Mouse (Mus musculus) lung, postnatal 0 days (tissue): ENCODE data around the gene Caly. TPM values are rescaled to one million over a fixed set of nuclear protein-coding genes. Genes with fewer than 3 reads are reported as not detected.
A peak's percentile ranks its signal among the peaks of the same experiment; 100 is the strongest.

Experiments
- ATAC-seq: fragments of 200-750 bp; cut with Nextera tagmentation; 2 replicates; pipeline ENCODE4 v1.8.0; 2017; ENCODE audit warnings: moderate library complexity
- DNase-seq: peaks from one replicate; pipeline ENCODE4 v3.0.0-alpha.2; 2016; ENCODE audit warnings: low spot score
- H3K27ac ChIP-seq: fragments of 300-500 bp; sonication (generic); 2 replicates; pipeline ENCODE4 v1.5.1; 2014; ENCODE audit warnings: antibody characterized with exemption, mild to moderate bottlenecking, low read length, mixed read lengths
- H3K27me3 ChIP-seq: fragments of 300-500 bp; sonication (generic); replicated peaks from 2 replicates; pipeline ENCODE4 v1.6.1; 2014; ENCODE audit warnings: low read length, mixed read lengths; ENCODE audit not compliant: insufficient read depth
- H3K36me3 ChIP-seq: fragments of 300-500 bp; sonication (generic); 2 replicates; pipeline ENCODE4 v1.6.1; 2014; ENCODE audit warnings: low read length, mixed read lengths; ENCODE audit not compliant: insufficient read depth
- H3K4me1 ChIP-seq: fragments of 300-500 bp; sonication (generic); 2 replicates; pipeline ENCODE4 v1.6.1; 2014; ENCODE audit warnings: antibody characterized with exemption, low read depth, low read length, mixed read lengths; ENCODE audit not compliant: insufficient read depth
- H3K4me2 ChIP-seq: fragments of 300-500 bp; sonication (generic); replicated peaks from 2 replicates; pipeline ENCODE4 v1.6.1; 2014; ENCODE audit warnings: low read depth, mild to moderate bottlenecking, low read length, moderate library complexity, mixed read lengths
- H3K4me3 ChIP-seq: fragments of 300-500 bp; sonication (generic); 2 replicates; pipeline ENCODE4 v1.5.1; 2014; ENCODE audit warnings: low read depth, low read length
- H3K9ac ChIP-seq: fragments of 300-500 bp; sonication (generic); replicated peaks from 2 replicates; pipeline ENCODE4 v1.6.1; 2014; ENCODE audit warnings: low read depth, mild to moderate bottlenecking
- H3K9me3 ChIP-seq: fragments of 300-500 bp; sonication (generic); 2 replicates; pipeline ENCODE4 v1.6.1; 2016; ENCODE audit warnings: low read length, mixed read lengths
- CTCF ChIP-seq: IDR thresholded peaks from 2 replicates; pipeline ENCODE4 v1.5.1; 2016; ENCODE audit warnings: antibody characterized with exemption, mild to moderate bottlenecking
- EP300 ChIP-seq: IDR thresholded peaks from 2 replicates; pipeline ENCODE4 v1.6.1; 2016; ENCODE audit warnings: antibody characterized with exemption, mild to moderate bottlenecking, control low read depth
- WGBS: fragments of 180-500 bp; shearing (Covaris S2); extraction: QIAGEN DNeasy Blood & Tissue Kit; methylation state at CpG from one replicate; pipeline ENCODE4 v1.1.7; 2014; 5-methylcytosine and 5-hydroxymethylcytosine counted together
- polyA plus RNA-seq: library from polyadenylated mRNA; unstranded; fragments of >200 nt; fragmentation: Nextera tagmentation; extraction: Ambion mirVana; gene quantifications from 2 replicates; pipeline ENCODE4 v1.2.1, GENCODE M21; 2015

Gene Caly
- polyA plus RNA-seq, 1 experiment from 2014 or later: 0.29 TPM

GRCm38 (mm10) chr7:140049115-140049689 lies 33.1 kb downstream of the Caly start:
- TF ChIP-seq CTCF: peak; percentile 12; the same call in 1 of the 2 replicates
- no peak for TF ChIP-seq EP300
- 0 out of 2 replicates have a peak, but pooled peaks cover 2% of the 10 kb centered on the region for H3K4me1 ChIP-seq
- under 1% methylated on average over 34 of the region's 34 CpGs for WGBS
- no peak overlapping the region for H3K9ac ChIP-seq
- peak; percentile 35 for DNase-seq
- no peak overlapping the region for H3K27ac ChIP-seq
- H3K4me2 ChIP-seq: peak overlapping the region; percentile 72
- no peaks in the 10 kb centered on the region for H3K36me3 ChIP-seq
- H3K27me3 ChIP-seq: peaks cover 56% of the 10 kb centered on the region
- ATAC-seq: peak; percentile 46; the same call in 1 of the 2 replicates
- H3K9me3 ChIP-seq: no peaks in the 10 kb centered on the region
- H3K4me3 ChIP-seq: peak overlapping the region; percentile 44

- peak within 1 kb of the TSS; percentile 72 for H3K4me2 ChIP-seq
- no peaks in the 10 kb centered on the region for H3K9me3 ChIP-seq
- peak within 1 kb of the TSS; percentile 44 for H3K4me3 ChIP-seq
- TF ChIP-seq CTCF (no peak), EP300 (no peak)
- H3K4me1 ChIP-seq: 0 out of 2 replicates have a peak, but pooled peaks cover 2% of the 10 kb centered on the region
- 2% methylated on average over 52 of the region's 56 CpGs for WGBS
- no peak for DNase-seq
- H3K36me3 ChIP-seq: no peaks in the 10 kb centered on the region
- no peak within 1 kb of the TSS for H3K9ac ChIP-seq
- peaks cover 56% of the 10 kb centered on the region for H3K27me3 ChIP-seq
- peak; percentile 25 for ATAC-seq
- no peak within 1 kb of the TSS for H3K27ac ChIP-seq
Observed at GRCm38 (mm10) chr7:140048361-140049114, 33.8 kb downstream of the Caly start, which contains the start of gene Msx3. Gene Msx3 (minus strand): TSS chr7:140049089.

- DNase-seq: no peak
- TF ChIP-seq EP300: no peak
- no peak for TF ChIP-seq CTCF
- no peak overlapping the region for H3K9ac ChIP-seq
- no peak for ATAC-seq
- WGBS: 2% methylated on average over 33 of the region's 33 CpGs
- H3K4me3 ChIP-seq: peak overlapping the region; percentile 25
- H3K36me3 ChIP-seq: no peaks in the 10 kb centered on the region
- peaks cover 56% of the 10 kb centered on the region for H3K27me3 ChIP-seq
- H3K4me1 ChIP-seq: 0 out of 2 replicates have a peak, but pooled peaks cover 2% of the 10 kb centered on the region
- no peaks in the 10 kb centered on the region for H3K9me3 ChIP-seq
- H3K4me2 ChIP-seq: peak overlapping the region; percentile 47
- no peak overlapping the region for H3K27ac ChIP-seq
Observed at GRCm38 (mm10) chr7:140047811-140048311, 34.5 kb downstream of the Caly start.

GRCm38 (mm10) chr7:140045546-140045945 lies 36.8 kb downstream of the Caly start:
- no peak overlapping the region for H3K4me2 ChIP-seq
- no peak for DNase-seq
- no peak for TF ChIP-seq CTCF
- no peak for TF ChIP-seq EP300
- H3K9ac ChIP-seq: no peak overlapping the region
- H3K36me3 ChIP-seq: no peaks in the 10 kb centered on the region
- no peaks in the 10 kb centered on the region for H3K9me3 ChIP-seq
- H3K4me1 ChIP-seq: 0 out of 2 replicates have a peak, but pooled peaks cover 2% of the 10 kb centered on the region
- peaks cover 47% of the 10 kb centered on the region for H3K27me3 ChIP-seq
- H3K27ac ChIP-seq: no peak overlapping the region
- 65% methylated on average over 4 of the region's 4 CpGs for WGBS
- H3K4me3 ChIP-seq: no peak overlapping the region
- no peak for ATAC-seq

- H3K9me3 ChIP-seq: no peaks in the 10 kb centered on the region
- WGBS: 51% methylated on average over 3 of the region's 3 CpGs
Observed at GRCm38 (mm10) chr7:140042728-140043127, 39.6 kb downstream of the Caly start.

GRCm38 (mm10) chr7:140037171-140037555 lies 45.2 kb downstream of the Caly start:
- no peaks in the 10 kb centered on the region; the same call in none of the 2 replicates for H3K36me3 ChIP-seq
- ATAC-seq (no peak), DNase-seq (no peak)
- no peak overlapping the region for H3K27ac ChIP-seq
- peak overlapping the region; percentile 83 for H3K4me2 ChIP-seq
- H3K9ac ChIP-seq: 0 out of 2 replicates have a peak overlapping the region, but pooled peaks have one; percentile 16
- peaks cover 11% of the 10 kb centered on the region; the same call in 1 of the 2 replicates for H3K4me1 ChIP-seq
- WGBS: 46% methylated on average over 3 of the region's 3 CpGs
- TF ChIP-seq CTCF: no peak
- no peak for TF ChIP-seq EP300
- H3K4me3 ChIP-seq: peak overlapping the region; percentile 57
- no peaks in the 10 kb centered on the region for H3K27me3 ChIP-seq
- no peaks in the 10 kb centered on the region for H3K9me3 ChIP-seq

More at GRCm38 (mm10) chr7:140042728-140043127, 39.6 kb downstream of the Caly start:
- Histone ChIP-seq H3K27me3 (peaks cover 20% of the 10 kb centered on the region), H3K4me1 (no peaks in the 10 kb centered on the region), H3K9ac (no peak overlapping the region), H3K27ac (no peak overlapping the region), H3K4me3 (no peak overlapping the region), H3K36me3 (no peaks in the 10 kb centered on the region; the same call in 1 of the 2 replicates), H3K4me2 (no peak overlapping the region)
- TF ChIP-seq CTCF: no peak
- TF ChIP-seq EP300: no peak
- no peak for ATAC-seq
- DNase-seq: no peak
